Mouse (Mus musculus) B cell, adult (primary cell): ENCODE results near the gene Adck1. TPM values are rescaled to one million over a fixed set of nuclear protein-coding genes. Genes with fewer than 3 reads are reported as not detected.

Experiments used
- total RNA-seq: library from RNA; stranded (reverse); gene quantifications from 4 replicates; pipeline ENCODE4 v1.2.4, GENCODE M21; 2023; ENCODE audit not compliant: inconsistent age

The Adck1 gene
- 11.8 to 18.3 TPM (median 14.9 TPM) in 4 replicates for total RNA-seq

GRCm38 (mm10) chr12:88360441-88361119 is at the start of gene Adck1:
Gene Adck1, plus strand, starts transcription at chr12:88360554.

GRCm38 (mm10) chr12:88323926-88324325 is 36.4 kb upstream of the Adck1 start, which contains the start of gene Gm5039:
Gene Gm5039, minus strand, starts transcription at chr12:88324026.

Other genes starting within 250 kb of the Adck1 start
- not detected in 4 replicates for gene Gm10436, start 178.4 kb upstream of the Adck1 start, total RNA-seq
- not detected in 4 replicates for gene Gm8332, start 110.5 kb upstream of the Adck1 start, total RNA-seq
- not detected in 4 replicates for gene Gm5662, start 86.1 kb upstream of the Adck1 start, total RNA-seq
- not detected in 4 replicates for gene Gm5039, start 36.5 kb upstream of the Adck1 start, total RNA-seq